Mouse (Mus musculus): ENCODE measurements around the gene Nufip2. TPM values are rescaled to one million over a fixed set of nuclear protein-coding genes. Genes with fewer than 3 reads are reported as not detected.
A peak's percentile ranks its signal among the peaks of the same experiment; 100 is the strongest.

Gene Nufip2
- polyA plus RNA-seq, 1 experiment from 2014 or later: 3.4 TPM

DNA sequence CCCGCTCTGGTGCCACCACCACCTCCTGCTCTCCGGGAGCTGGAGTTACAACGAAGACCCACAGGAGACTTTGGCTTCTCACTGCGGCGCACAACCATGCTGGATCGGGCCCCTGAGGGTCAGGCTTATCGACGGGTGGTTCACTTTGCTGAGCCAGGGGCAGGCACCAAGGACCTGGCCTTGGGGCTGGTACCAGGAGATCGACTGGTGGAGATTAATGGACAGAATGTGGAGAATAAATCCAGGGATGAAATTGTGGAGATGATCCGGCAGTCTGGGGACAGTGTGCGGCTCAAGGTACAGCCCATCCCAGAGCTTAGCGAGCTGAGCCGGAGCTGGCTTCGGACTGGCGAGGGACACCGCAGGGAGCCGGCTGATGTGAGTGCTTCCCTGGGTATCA lies 92.0 kb downstream of the Nufip2 start:
- 90% methylated on average over 17 of the region's 17 CpGs for WGBS
- Histone ChIP-seq H3K27ac (replicated peaks) (no peak overlapping the region), H3K9me3 (replicated peaks) (no peaks in the 10 kb centered on the region), H3K4me3 (replicated peaks) (no peak overlapping the region), H3K27me3 (replicated peaks) (no peaks in the 10 kb centered on the region), H3K4me1 (peaks cover 28% of the 10 kb centered on the region), H3K9ac (replicated peaks) (no peak overlapping the region), H3K4me2 (no peak overlapping the region), H3K36me3 (peaks cover 18% of the 10 kb centered on the region)
- no peak for ATAC-seq (ENCODE audit: low FRiP score)

- Histone ChIP-seq H3K9ac (replicated peaks) (no peak overlapping the region), H3K27ac (replicated peaks) (no peak overlapping the region), H3K9me3 (replicated peaks) (no peaks in the 10 kb centered on the region), H3K4me2 (no peak overlapping the region), H3K4me1 (peaks cover 41% of the 10 kb centered on the region), H3K4me3 (replicated peaks) (no peak overlapping the region), H3K36me3 (peaks cover 18% of the 10 kb centered on the region), H3K27me3 (replicated peaks) (no peaks in the 10 kb centered on the region)
- 95% methylated on average over 1 of the region's 1 CpGs for WGBS
- ATAC-seq (ENCODE audit: low FRiP score): no peak
These were observed 93.3 kb downstream of the Nufip2 start for GRCm38 (mm10) chr11:77779240-77779639.

DNA sequence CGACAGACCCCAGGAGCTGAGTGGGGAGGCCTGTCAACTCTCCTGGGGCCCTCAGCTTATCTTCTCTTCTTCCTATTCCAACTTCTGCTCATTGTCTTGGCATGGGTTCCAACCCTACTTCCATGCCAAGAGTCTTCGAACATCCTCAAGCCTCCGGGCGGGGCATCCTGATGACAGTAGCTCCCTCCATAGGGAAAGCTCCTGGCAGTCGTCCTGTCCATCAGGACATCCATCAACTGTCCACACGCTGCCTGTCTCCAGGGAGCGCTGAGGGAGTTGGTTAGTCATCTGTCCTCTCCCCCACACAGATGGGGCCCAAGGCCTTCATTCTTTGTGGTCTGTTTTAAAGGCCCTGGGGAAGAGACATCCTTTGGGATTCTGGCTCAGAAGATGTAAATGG lies 95.1 kb downstream of the Nufip2 start:
- 62% methylated on average over 7 of the region's 7 CpGs for WGBS
- Histone ChIP-seq H3K4me2 (no peak overlapping the region), H3K9me3 (replicated peaks) (no peaks in the 10 kb centered on the region), H3K36me3 (peaks cover 18% of the 10 kb centered on the region), H3K4me1 (peaks cover 53% of the 10 kb centered on the region), H3K4me3 (replicated peaks) (no peak overlapping the region), H3K27me3 (replicated peaks) (no peaks in the 10 kb centered on the region), H3K9ac (replicated peaks) (no peak overlapping the region), H3K27ac (replicated peaks) (no peak overlapping the region)
- no peak for ATAC-seq (ENCODE audit: low FRiP score)

DNA sequence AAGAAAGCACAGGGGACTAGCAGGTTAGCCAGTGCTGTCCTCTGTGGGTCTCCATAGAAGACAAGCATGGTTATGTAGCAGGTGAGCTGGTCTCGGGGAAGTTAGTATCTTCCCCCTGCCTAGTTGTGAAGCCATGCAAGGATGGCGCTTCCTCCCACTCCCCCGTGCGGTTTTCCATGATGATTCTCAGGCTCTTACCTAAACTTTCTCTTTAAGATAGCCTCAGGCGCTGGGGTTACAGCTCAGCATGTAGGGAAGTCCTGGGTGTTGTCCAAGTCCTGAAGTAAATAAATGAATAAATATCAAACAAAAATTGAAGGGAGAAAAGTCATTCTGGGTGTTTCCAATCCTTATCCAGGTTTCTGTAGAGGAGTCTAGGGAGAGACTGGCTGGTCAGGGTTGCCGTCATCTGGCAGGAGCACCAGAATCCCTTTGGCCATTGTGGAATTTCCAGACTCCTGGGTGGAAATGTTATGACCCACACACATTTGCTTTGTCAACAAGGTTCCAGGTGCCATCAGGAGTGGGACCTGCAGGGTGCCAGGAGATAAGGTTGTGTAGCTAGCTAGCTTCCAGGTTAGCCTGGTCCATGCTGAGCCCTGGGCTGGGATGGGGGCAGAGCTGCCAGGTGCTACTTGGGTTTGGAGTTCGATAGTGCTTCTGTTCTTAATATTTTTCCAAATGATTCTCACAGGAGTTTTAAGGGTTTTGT lies 96.3 kb downstream of the Nufip2 start:
- no peak for ATAC-seq (ENCODE audit: low FRiP score)

GRCm38 (mm10) chr11:77783211-77783746 lies 97.3 kb downstream of the Nufip2 start:
- H3K9me3 ChIP-seq (replicated peaks): no peaks in the 10 kb centered on the region
- peaks cover 6% of the 10 kb centered on the region; the same call in 1 of the 2 replicates for H3K36me3 ChIP-seq
- ATAC-seq (ENCODE audit: low FRiP score): no peak
- 51% methylated on average over 10 of the region's 10 CpGs for WGBS
- H3K4me3 ChIP-seq (replicated peaks): no peak overlapping the region
- H3K9ac ChIP-seq (replicated peaks): peak overlapping the region; percentile 29; the same call in 1 of the 2 replicates
- peaks cover 56% of the 10 kb centered on the region for H3K4me1 ChIP-seq
- H3K4me2 ChIP-seq: peak overlapping the region; percentile 9; the same call in 1 of the 2 replicates
- H3K27ac ChIP-seq (replicated peaks): peak overlapping the region; percentile 60; the same call in 1 of the 2 replicates
- no peaks in the 10 kb centered on the region for H3K27me3 ChIP-seq (replicated peaks)

More for the DNA sequence above, 96.3 kb downstream of the Nufip2 start:
- H3K27ac ChIP-seq (replicated peaks): no peak overlapping the region
- H3K9me3 ChIP-seq (replicated peaks): no peaks in the 10 kb centered on the region
- no peak overlapping the region for H3K4me2 ChIP-seq
- WGBS: 91% methylated on average over 7 of the region's 7 CpGs
- peaks cover 59% of the 10 kb centered on the region for H3K4me1 ChIP-seq
- no peak overlapping the region for H3K4me3 ChIP-seq (replicated peaks)
- H3K27me3 ChIP-seq (replicated peaks): no peaks in the 10 kb centered on the region
- peaks cover 16% of the 10 kb centered on the region for H3K36me3 ChIP-seq
- no peak overlapping the region for H3K9ac ChIP-seq (replicated peaks)

DNA sequence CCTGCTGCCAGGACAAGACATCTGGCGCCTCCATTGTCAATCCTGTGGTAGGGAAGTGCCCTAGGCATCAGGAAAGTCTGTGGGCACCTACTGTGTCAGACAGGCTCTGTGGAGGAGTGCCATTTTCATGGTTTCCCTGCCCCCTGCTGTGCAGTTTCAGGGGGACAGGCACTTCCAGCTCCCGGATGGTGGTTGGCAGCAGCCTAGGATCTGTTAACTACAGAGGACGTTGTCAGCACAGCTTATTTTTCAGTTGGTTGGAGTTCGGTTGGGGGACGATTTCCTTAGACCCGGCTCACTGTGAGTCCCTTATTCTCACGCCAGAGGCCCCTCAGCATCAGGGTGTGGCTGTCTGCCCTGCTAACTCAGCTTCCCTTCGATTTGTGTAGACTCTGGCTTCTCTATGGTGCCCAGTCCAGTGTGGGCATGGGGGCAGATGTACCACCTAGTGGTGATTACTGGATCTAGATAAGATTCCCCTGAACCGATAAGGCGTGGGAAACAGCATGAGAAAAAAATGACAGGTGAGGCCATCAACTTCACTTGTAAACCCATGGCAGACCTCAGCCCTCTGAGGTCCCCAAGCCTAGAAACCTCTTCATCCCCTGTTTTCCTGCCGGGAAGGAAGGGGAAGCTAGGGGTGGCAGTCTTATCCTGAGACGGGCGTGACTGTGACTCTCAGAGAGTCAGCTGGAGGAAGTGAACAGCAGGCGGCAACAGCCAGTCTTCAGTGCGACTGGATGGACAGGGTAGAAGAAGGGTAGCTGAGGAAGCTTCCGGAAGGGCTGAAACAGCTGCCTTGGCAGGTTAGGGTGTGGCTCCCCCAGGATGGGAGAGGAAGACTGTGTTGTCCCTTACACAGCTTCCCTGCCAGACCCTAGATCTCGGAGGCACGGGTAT lies 98.0 kb downstream of the Nufip2 start:
- peak overlapping the region; percentile 60; the same call in 1 of the 2 replicates for H3K27ac ChIP-seq (replicated peaks)
- peak overlapping the region; percentile 29; the same call in 1 of the 2 replicates for H3K9ac ChIP-seq (replicated peaks)
- H3K27me3 ChIP-seq (replicated peaks): no peaks in the 10 kb centered on the region
- ATAC-seq (ENCODE audit: low FRiP score): no peak
- 0 out of 2 replicates have a peak, but pooled peaks cover 4% of the 10 kb centered on the region for H3K36me3 ChIP-seq
- H3K4me2 ChIP-seq: peak overlapping the region; percentile 9; the same call in 1 of the 2 replicates
- WGBS: 50% methylated on average over 18 of the region's 18 CpGs
- peaks cover 55% of the 10 kb centered on the region for H3K4me1 ChIP-seq
- H3K9me3 ChIP-seq (replicated peaks): no peaks in the 10 kb centered on the region
- H3K4me3 ChIP-seq (replicated peaks): no peak overlapping the region

DNA sequence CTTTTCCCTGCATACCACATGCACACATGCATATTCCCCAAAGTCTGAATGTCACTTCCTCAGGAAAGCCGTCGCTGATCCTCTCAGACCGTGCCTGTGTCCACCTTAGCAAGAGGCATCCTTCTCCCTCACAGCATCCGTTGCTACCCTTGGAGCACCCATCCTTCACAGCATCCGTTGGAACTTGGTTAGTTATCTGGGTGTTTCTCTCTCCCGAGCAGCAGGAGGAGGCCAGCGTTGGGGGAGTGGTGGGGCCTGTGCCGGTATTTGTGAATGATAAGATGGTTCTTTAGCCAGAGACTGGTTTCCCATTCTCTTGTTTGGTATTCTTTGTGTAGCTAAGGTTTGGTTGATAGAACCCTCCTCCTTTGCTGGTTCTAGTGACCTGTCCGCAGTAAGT lies 98.9 kb downstream of the Nufip2 start:
- no peak overlapping the region for H3K9ac ChIP-seq (replicated peaks)
- H3K4me3 ChIP-seq (replicated peaks): no peak overlapping the region
- H3K27me3 ChIP-seq (replicated peaks): no peaks in the 10 kb centered on the region
- no peaks in the 10 kb centered on the region for H3K9me3 ChIP-seq (replicated peaks)
- ATAC-seq (ENCODE audit: low FRiP score): no peak
- WGBS: 87% methylated on average over 9 of the region's 9 CpGs
- H3K27ac ChIP-seq (replicated peaks): peak overlapping the region; percentile 23; the same call in 1 of the 2 replicates
- H3K4me2 ChIP-seq: no peak overlapping the region
- H3K36me3 ChIP-seq: 0 out of 2 replicates have a peak, but pooled peaks cover 4% of the 10 kb centered on the region
- peaks cover 58% of the 10 kb centered on the region for H3K4me1 ChIP-seq

DNA sequence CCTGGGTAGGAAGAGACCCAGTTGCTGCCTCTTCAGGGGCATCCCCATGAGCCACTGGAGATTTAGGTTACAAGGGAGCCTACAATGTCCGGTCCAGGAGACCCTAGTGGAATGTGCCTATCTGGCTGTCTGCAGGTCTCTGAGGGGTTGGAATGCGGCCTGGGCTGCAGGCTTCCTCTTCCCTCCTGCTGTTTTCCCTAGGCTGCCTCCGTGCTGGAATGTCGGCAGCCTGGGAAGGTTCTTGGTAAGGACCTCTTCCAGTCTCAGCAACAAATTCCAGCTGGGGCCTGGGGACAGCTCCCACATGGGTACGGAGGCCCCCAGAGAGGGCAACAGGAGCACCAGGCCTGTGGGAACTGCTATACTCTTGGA lies 99.4 kb downstream of the Nufip2 start:
- Histone ChIP-seq H3K4me1 (peaks cover 62% of the 10 kb centered on the region), H3K4me2 (no peak overlapping the region), H3K27me3 (replicated peaks) (no peaks in the 10 kb centered on the region), H3K4me3 (replicated peaks) (no peak overlapping the region), H3K36me3 (0 out of 2 replicates have a peak, but pooled peaks cover 4% of the 10 kb centered on the region), H3K9ac (replicated peaks) (no peak overlapping the region), H3K27ac (replicated peaks) (0 out of 2 replicates have a peak overlapping the region, but pooled peaks have one; percentile 49), H3K9me3 (replicated peaks) (no peaks in the 10 kb centered on the region)
- no peak for ATAC-seq (ENCODE audit: low FRiP score)
- 31% methylated on average over 5 of the region's 5 CpGs for WGBS

DNA sequence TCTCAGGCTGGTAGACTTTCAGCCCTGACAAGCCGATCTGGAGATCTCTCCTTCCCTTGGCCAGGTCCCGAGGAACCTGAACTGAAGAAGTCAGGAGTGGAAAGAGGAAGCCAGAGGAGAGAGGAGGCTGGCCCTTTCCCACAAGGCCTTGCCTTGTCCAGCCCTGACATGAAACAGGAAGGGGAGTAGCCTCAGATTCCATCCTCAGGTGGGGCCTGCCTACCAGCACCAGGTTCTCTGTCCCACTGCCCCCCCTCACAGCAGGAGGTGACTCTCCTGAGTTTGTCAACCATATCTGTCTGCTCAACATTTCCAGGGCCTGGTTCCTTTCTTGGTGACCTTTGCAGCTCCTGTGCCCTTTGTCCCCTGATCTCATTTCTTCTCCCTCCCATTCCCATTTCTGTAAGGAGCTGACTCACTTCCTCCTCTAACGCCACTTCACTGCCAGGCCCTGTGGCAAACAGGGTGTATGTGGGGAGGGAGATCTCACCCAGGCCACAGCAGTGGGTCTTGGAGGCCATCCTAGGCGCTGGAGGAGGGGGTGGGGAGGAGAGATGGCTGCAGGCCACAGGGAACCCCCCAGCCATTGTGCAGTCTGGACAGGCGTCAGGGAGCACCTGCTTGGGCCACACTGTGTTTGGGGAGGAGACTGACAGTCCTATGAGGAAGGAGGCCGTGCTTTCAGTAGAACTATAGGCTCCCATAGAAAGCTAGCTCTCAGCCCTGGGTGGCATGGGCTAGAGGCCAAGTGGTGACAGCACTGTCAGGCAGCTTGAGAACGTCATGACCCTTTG lies 100.0 kb downstream of the Nufip2 start:
- Histone ChIP-seq H3K4me1 (peaks cover 62% of the 10 kb centered on the region), H3K27ac (replicated peaks) (peak overlapping the region; percentile 63; the same call in 1 of the 2 replicates), H3K9ac (replicated peaks) (no peak overlapping the region), H3K36me3 (no peaks in the 10 kb centered on the region), H3K4me2 (no peak overlapping the region), H3K4me3 (replicated peaks) (no peak overlapping the region), H3K27me3 (replicated peaks) (no peaks in the 10 kb centered on the region), H3K9me3 (replicated peaks) (no peaks in the 10 kb centered on the region)
- 43% methylated on average over 6 of the region's 7 CpGs for WGBS
- ATAC-seq (ENCODE audit: low FRiP score): 0 out of 2 replicates have a peak, but pooled peaks have one; percentile 12

GRCm38 (mm10) chr11:77787707-77788106 lies 101.8 kb downstream of the Nufip2 start, which contains the start of gene Gm10277:
Gene Gm10277 (minus strand): TSS chr11:77787747.
- Histone ChIP-seq H3K27me3 (replicated peaks) (no peaks in the 10 kb centered on the region), H3K36me3 (no peaks in the 10 kb centered on the region), H3K9ac (replicated peaks) (no peak within 1 kb of the TSS), H3K4me1 (peaks cover 71% of the 10 kb centered on the region), H3K4me3 (replicated peaks) (no peak within 1 kb of the TSS), H3K4me2 (no peak within 1 kb of the TSS), H3K9me3 (replicated peaks) (no peaks in the 10 kb centered on the region), H3K27ac (replicated peaks) (0 out of 2 replicates have a peak within 1 kb of the TSS, but pooled peaks have one; percentile 63)
- no peak for ATAC-seq (ENCODE audit: low FRiP score)
- WGBS: 85% methylated on average over 5 of the region's 5 CpGs

DNA sequence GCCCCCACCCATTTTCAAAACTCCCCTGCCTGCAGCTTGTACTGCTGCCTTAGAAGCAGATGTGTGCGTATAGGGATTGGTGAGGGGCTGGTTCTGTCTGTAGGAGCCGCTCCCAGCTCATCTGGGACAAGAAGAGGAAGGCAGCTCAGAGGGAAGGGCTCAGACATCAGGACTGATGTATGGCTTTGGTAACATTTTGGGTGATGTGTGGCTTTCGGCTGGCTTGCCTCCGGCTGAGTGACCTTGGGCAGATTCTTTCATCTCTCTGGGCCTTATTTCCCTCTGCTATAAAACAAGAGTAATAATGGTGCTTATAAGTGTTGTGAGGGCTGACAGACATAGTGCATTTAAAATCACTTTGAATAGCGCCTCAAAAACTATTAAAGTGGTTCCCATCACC lies 103.6 kb downstream of the Nufip2 start:
- Histone ChIP-seq H3K27ac (replicated peaks) (no peak overlapping the region), H3K36me3 (no peaks in the 10 kb centered on the region), H3K4me1 (peaks cover 67% of the 10 kb centered on the region)

More for the DNA sequence above, 103.6 kb downstream of the Nufip2 start:
- no peak overlapping the region for H3K4me2 ChIP-seq
- no peak overlapping the region for H3K4me3 ChIP-seq (replicated peaks)
- WGBS: 73% methylated on average over 5 of the region's 5 CpGs
- no peak overlapping the region for H3K9ac ChIP-seq (replicated peaks)
- H3K9me3 ChIP-seq (replicated peaks): no peaks in the 10 kb centered on the region
- no peaks in the 10 kb centered on the region for H3K27me3 ChIP-seq (replicated peaks)
- ATAC-seq (ENCODE audit: low FRiP score): no peak
